Comparison of ENCODE assay signal across 11 mouse cellular contexts in genomic region chr15:81066976-81067375, GRCm38 (mm10).
A peak's percentile ranks its signal among the peaks of the same experiment; 100 is the strongest.
DNase-seq lines count a peak whose midpoint lies in the region; ATAC-seq lines count a peak whose summit lies in the region.
"Had no signal": no experiment of that assay in that cellular context is flagged by ENCODE, and none has a peak within 500 bp of the region (broad histone marks: within the 10 kb centered on the region; RNA-seq: fewer than 3 reads in every experiment).

No protein-coding gene starts in this region.

- no peaks in the 10 kb centered on the region for H3K36me3 ChIP-seq in heart, embryonic 12.5 days

- WGBS in heart, embryonic 12.5 days: 19% methylated on average over 5 of the region's 5 CpGs

- H3K9me3 ChIP-seq in heart, embryonic 12.5 days (replicated peaks): no peaks in the 10 kb centered on the region

- peaks cover 36% of the 10 kb centered on the region for H3K27me3 ChIP-seq in heart, embryonic 12.5 days (replicated peaks)
- H3K27me3 ChIP-seq: CH12.LX had no signal

- H3K9ac ChIP-seq in heart, embryonic 12.5 days: no peak overlapping the region
- H3K9ac ChIP-seq: liver, embryonic 14.5 days had no signal

- peaks cover 38% of the 10 kb centered on the region for H3K4me1 ChIP-seq in heart, embryonic 12.5 days (replicated peaks)

- intact Hi-C loops in left cerebral cortex, postnatal 4 days (cut with DNase I): no loop called here

- peak overlapping the region; percentile 36 for H3K4me2 ChIP-seq in heart, embryonic 12.5 days

- H3K27ac ChIP-seq in heart, embryonic 12.5 days (ENCODE audit: poor library complexity, severe bottlenecking): no peak overlapping the region
- H3K27ac ChIP-seq: liver, embryonic 14.5 days had no signal

- no peak overlapping the region for H3K4me3 ChIP-seq in heart, embryonic 12.5 days

- ATAC-seq in heart, embryonic 12.5 days (ENCODE audit: insufficient number of reproducible peaks, low FRiP score): 0 out of 2 replicates have a peak, but pooled peaks have one; percentile 29
- no peak for ATAC-seq in megakaryocyte progenitor cell, adult 5-6 weeks (replicated peaks; ENCODE audit: poor library complexity)

- DNase-seq in left cerebral cortex, adult 11 months (ENCODE audit: low spot score): peak; percentile 22
- DNase-seq in left cerebral cortex, postnatal 4 days: no peak
- DNase-seq in cerebellum, postnatal 14 days: peak; percentile 35 to 67
- DNase-seq in lung, postnatal 10 days: peak; percentile 37
- no peak for DNase-seq in c-Kit-positive CD71-positive TER-119-positive erythroid progenitor cells, embryonic 14.5 days (ENCODE audit: low spot score)
- DNase-seq in spleen, adult 12 weeks (ENCODE audit: low spot score): no peak
- DNase-seq: thymus, postnatal 4 days had no signal

Comparison
In these comparisons a context has a peak if more than half of its experiments do, and no peak if none do; other contexts are left out.
1. DNase-seq: peak in left cerebral cortex, adult 11 months (single experiment), cerebellum, postnatal 14 days (2 of 2) and lung, postnatal 10 days (single experiment); none in left cerebral cortex, postnatal 4 days (single experiment), c-Kit-positive CD71-positive TER-119-positive erythroid progenitor cells, embryonic 14.5 days (single experiment) and spleen, adult 12 weeks (single experiment).